Mouse (Mus musculus) layer of hippocampus, adult 18-20 months (tissue): ENCODE data around the gene Fezf2. TPM values are rescaled to one million over a fixed set of nuclear protein-coding genes. Genes with fewer than 3 reads are reported as not detected.

Experiments
- DNase-seq, 2 experiments: peaks; one replicate each; pipeline ENCODE4 v3.0.0; 2022; ENCODE audit warnings: low spot score in 2 of 2
- long read RNA-seq: library from polyadenylated mRNA; stranded (forward); transcript quantifications from one replicate; pipeline ENCODE4 v2.0.0, GENCODE M21; 2021
- total RNA-seq, 2 experiments: library from RNA; stranded (reverse); gene quantifications; 2 replicates each; pipeline ENCODE4 v1.2.3; 2021

Fezf2 gene
- 10 to 100 TPM; 47.7 to 55.3 TPM for total RNA-seq
- long read RNA-seq, transcript Fezf2-203 (4 exons, 2,429 nt): minor isoform, 13 of 44 reads
- long read RNA-seq, transcript Fezf2-201 (5 exons, 2,188 nt): major isoform, 24 of 44 reads
- long read RNA-seq, partial matches to known transcripts: 5 of 44 reads
- long read RNA-seq, other reads (novel, unspliced or antisense): 2 of 44 reads

DNA sequence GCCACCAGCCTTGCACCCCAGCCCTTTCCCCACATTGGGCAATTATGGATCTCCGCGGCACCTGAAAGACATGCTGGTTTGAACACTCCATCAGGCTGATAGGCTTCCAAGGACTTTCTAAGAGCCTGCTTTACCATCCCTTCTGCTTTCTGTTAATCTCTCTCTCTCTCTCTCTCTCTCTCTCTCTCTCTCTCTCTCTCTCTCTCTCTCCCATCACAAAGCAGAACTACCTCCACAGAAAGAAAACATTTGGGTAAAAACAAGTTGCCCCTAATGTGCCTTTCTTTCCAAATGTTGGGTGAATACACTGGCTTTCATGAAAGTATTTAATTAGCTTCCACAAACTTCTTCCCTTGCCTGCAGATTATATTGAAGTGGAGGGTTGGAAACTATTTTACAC, at the start of gene Fezf2:
Fezf2 (minus strand) TSS at position 101 of the 400 bp plus-strand sequence.
- DNase-seq: no peak

DNA sequence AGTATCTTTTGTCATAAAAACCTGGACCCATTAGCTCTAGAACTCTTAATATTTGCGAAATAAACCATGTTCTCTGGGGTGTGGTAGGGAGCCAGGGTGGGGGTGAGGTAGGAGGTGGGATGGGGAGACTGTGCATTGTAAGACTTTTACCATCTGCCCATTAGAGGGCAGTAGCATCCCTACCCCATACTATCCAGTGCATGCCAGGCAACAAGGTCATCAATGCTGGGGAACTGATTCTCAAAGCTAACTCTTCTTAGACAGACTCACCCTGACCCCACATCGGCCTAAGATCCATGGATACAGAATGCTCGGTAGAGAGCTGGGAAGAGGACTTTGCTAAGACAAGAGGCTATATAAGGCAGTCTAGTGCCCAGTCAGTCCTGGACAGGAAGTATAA, 49.6 kb upstream of the Fezf2 start:
- DNase-seq: no peak

DNA sequence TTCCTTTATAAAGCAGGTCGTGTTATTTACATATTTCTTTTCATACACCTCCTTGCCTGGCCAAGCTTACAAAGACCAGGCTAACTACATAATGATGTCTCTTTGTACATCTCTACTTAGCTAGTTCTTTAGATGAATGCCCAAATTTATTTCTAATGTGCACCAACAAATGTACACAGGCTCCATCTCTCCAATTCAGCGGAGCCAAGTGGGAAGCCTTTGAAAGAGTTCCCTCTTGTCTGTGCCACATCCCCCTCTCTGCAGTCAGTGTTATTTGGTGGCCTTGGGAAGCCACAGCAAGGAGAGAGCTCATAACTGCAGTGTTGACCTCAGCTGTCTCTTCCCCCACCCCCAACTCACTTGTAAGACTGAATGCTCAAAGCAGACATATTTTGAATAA, 46.3 kb upstream of the Fezf2 start:
- no peak for DNase-seq

DNA sequence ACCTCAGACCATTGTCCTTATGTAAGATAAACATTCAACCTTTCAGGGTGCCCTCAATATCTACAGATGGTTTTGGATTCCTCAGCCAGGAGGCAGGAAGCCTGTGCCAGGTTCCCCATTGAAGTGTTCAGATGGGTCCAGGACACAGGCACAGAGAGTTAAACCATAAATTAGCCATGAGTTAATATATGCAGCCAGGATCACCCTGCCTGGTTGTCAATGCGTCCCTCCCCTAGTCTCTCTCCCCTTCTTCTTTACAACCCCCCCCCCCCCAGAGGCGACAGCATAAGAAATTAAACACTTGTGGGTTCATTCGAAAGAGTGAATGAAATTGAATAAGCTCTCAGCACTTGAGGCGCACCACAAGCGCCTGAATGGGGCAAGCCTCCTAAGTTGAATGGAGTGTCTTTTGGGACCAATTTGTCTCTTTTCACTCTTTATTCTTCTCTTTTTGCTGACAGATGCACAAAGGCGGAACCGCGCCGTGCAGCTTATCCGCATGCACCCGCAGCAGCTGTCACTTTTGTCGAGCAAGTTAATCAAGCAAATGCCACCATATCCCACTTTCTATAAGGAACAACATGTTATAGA, 45.4 kb upstream of the Fezf2 start:
- peak; percentile 72 to 81 for DNase-seq

DNA sequence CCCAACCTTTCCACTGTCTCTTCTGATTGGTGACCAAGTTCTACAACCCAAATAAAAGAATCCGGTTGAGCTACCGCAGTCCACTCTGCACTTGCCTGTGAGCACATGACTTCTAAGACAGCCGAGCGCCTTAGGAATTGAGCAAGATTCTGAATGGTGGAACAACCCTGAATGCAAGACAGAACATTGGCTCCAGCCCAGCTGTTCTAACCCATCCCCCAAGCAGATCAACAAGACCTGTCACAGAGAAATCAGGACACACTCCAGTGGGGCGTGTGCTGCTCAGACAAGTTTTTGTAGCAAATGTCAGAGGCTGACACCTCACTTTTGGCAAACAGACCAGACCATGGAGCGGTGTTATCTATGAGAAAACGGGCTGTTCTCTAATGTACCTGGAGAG, 43.2 kb upstream of the Fezf2 start:
- no peak for DNase-seq

DNA sequence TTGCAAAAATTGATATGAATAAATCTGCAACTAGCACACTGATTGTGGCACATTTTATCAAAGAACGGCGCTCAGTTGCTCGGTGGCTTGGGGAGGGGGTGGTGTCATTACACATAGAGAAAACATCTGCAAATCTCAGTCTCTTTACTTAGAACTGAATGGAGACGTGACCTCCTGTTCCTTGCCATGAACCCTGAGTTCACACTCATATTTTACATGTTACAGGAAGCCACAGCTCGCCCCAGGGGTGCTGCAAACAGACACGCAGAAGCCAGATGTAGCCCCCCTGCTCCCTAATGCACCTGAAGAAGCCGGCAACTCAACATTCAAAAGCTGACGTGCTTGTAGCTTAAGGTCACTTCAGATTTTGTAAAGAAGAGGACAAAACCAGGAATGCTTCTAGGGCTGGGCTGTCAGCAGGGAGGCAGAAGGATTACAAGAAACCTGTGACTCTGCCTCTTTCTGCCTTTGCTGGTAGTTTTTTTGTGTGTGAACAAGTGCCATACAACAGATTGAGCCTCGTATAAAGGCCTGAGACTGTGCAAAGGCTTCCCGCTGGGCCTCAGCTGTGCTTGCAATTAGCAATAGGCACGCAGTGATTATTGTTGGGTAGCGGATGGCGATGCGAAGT, 40.9 kb upstream of the Fezf2 start:
- no peak for DNase-seq

DNA sequence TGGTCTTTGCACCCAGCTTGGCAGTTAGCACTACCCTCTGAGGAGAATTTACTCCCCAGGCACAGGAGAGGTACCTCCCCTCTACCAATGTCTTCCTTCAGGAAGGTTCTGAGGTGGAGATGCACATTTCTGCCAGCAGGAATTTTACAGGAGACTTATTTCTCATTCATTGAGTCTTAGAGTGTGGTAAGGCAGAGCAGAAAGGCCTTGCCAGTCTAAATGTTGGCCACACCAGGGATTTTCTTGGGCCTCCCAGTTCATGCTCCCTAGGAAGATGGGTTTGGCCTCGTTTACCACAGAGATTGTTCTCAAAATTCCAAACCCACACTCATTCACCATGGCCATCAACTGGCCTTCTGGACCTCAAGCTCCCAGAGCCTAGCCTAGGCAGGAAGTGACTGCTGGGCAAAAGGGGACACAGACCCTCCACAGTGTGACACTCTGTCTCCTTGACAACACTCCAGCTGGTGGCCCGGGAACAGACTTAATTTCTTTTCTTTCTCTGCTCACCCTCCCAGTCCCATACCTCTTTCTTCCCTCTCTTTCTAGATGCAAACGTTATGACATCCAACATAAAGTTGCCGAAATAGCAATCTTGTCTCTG, 40.3 kb upstream of the Fezf2 start:
- no peak for DNase-seq

DNA sequence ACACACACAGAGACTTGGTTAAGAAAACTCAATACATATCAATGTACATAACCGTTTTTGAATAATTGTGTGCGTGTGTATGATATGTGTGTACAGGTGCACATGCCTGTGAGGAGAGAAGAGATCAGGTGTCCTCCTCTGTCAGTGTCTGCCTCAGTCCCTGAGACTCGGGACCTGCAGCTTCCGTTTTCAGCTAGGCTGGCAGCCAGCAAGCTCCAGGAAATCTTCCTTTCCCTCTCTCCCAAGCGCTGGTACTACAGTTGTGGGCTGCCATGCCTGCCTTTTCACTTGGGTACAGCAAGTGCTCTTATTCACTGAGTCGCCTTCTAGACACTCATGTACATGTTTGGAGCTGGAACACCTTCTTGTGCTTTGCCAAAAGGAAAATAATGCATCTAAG, 39.2 kb upstream of the Fezf2 start:
- no peak for DNase-seq

DNA sequence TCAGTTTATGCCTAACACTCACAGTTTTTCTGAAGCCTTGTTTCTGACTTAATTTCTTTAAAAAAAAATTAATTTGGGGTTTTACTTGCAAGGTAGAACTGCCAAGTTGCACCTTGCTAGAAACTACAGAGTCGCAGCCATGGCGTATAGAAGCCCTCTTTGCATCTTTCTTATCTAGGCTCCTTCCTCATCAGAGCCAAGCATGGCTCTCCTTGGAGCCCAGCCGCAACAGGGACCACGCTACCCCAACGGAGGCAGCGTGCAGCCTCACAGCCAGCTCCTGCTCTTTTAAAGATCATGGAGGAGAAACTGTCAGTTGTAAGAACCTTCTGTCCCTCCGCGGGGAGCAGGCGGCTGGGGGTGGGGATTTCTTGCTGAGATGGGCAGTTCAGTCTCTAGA, 29.9 kb upstream of the Fezf2 start:
- DNase-seq: no peak

DNA sequence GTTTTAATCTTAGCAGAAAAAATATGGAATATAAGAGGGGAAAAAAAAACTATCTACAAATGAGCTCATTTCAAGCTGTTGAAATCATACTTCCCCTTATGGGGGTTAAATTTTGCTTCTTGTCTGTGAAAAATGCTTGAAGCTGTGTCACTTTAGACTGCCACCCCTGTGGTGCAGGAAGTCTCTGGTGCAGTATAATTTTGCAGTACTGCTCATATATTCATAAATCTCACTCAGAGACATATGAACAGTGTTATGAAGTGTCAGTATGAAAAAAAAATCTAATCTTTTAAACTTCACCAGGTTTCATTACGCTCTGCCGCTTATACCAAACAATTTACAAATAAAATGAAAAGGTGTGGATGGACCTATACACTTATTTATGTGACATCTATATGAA, 29.3 kb upstream of the Fezf2 start:
- no peak for DNase-seq

DNA sequence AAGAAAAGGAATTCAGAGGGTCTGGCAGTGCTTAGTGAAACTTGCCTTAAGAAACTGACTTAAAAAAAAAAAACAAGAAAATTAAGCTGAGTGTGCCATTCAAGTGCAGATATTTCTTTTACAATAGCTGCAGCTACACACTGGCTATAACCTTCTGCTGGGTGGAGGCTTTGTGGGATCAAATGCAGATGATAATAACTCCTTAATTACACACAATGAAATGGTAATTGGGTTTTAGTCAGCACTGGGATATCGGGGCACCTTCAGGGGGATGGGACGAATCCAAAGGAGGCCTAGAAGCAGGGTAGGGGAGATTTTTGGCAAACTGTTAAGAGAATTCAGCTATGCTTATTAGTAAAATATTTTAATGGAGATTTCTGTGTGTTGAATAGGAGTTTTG, 27.5 kb upstream of the Fezf2 start:
- DNase-seq: no peak

DNA sequence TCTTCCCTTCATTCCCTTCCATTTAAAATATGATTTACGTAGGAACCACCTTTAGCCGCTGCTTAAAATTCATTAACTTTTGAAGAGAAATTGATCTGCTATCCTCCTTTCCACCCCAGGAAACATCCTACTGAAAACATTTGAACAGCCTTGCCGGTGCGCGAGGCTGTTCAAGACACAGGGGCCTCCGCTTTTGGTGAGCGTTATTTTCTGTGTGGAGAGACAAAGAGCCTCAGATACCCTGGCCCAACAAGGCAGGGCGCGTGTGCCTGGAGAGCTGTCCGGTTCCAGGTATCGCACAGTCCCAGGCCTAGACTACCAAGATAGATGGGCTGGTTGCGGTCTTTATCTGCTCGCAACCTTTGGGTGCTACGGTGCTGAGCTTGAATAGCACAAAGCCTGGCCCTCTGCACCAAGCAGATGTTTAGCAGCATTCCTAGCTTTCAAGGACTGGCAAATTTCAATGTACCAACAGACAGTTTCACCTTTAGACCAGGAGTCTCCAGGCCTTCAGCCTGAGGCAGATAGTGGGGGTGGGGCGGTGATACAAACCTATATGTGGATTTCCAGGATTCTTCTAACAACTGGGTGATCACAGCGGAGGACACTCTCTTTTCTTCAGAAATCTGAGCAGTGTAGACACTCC, 2.4 kb upstream of the Fezf2 start:
- no peak for DNase-seq

DNA sequence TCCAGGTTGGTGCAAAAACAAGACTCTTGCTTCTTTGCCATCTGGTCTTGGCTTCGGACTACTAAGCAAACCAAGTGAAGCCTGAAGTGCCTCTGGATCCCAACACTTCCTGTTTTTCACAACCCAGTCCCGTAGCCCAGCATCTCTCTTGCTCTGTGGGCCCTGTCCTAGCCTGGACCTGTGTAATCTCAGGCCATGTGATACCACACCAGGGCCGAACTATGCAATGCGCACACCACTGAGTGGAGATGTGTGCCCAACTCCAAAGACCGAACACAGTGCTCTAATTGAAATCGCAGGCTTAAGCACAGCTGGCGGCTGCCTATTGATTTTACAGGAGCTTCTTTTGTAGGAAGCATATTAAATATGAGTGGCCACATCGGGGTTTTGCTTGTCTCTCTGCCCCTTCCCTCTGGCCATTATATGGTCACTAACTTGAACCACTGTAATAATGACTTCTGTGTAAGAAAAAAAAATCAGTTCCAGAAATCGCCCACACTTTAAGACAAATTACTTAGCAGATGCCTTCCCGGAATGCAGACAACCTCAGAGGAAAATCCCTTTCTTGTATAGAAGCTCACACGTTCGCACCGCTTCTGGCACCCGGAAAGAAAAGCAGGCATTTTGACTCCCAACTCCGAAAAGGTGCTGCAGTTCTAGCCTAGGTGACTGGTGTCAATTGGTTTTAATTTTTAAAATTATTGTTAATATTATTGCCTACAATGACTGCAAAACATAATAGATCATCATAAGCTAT, 1.5 kb upstream of the Fezf2 start:
- DNase-seq: no peak

DNA sequence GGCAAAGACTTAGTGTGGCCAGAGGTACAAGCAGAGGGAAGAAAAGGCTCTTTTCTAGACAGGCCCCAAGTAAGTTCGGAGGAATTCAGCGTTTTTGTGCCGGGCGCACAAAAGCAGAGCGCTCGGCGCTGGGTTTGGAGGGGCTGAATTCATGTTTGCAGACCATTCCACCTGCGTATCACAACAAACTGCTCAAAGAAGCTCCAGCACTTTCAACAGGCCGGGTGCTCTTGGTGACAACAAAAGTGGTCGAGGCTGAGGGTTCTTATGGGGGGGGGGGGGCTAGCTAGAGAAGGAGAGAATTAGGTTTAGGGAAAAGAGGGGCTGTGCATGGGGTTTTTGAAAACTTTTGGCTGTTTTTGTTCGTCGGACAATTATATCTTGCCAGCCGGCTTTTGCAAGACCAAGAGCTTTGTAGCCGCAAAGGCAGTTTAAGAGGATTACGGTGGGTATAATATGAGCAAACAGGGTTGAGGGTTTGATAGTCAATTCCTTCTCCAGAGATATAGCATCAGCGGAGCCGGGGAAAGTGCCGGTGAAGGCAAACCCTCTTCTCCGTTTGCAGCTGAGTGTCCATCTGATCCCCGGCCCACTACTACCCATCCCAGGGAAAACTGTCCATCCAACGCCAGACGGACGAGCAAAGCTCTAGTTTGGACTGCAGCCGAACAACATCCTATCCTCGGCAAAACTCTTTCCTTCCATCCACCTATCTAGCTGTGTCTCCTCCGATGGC, 956 bp downstream of the Fezf2 start:
- DNase-seq: no peak

DNA sequence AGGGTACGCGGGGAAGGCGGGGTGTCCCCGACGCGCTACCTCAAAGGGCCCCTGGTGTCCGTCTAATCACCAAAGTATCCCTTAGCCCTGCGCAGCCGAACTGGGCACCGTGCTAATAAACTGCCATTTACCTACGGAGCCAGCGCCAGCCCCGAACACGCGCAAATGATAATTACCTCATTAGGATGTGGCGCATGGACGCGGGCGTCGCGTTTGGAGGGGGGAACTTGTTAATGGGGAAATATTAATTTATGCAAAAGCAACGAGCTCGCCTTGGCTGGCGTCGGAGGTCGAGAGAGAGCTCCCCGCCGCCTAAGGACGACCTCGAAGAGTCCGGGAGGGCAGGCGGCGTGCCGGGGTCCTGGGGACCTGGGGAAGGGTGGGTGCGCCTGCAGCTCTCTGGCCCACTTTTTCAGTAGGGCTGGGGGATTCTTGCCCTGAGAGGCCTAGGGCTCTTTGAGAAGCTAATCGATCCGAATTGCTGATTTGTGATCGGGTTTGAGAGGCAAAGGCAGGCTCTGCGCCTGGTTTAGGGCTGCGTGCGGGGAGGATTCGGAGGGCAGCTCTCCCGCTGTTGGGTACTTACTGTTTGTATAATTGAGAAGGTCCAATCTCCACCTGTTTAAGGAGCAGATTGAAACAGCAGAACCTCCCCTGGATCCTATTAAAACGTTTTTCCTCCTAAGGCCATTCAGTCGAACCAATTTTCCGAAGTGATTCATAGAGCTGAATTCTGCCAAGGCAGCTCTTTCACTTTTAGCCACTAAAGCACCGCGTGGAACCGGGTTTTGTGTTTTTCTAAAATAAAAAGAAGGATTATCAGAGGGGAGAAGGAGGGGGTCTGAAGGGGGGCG, 1.8 kb downstream of the Fezf2 start:
- peak in 1 of 2 experiments; percentile 46 for DNase-seq

DNA sequence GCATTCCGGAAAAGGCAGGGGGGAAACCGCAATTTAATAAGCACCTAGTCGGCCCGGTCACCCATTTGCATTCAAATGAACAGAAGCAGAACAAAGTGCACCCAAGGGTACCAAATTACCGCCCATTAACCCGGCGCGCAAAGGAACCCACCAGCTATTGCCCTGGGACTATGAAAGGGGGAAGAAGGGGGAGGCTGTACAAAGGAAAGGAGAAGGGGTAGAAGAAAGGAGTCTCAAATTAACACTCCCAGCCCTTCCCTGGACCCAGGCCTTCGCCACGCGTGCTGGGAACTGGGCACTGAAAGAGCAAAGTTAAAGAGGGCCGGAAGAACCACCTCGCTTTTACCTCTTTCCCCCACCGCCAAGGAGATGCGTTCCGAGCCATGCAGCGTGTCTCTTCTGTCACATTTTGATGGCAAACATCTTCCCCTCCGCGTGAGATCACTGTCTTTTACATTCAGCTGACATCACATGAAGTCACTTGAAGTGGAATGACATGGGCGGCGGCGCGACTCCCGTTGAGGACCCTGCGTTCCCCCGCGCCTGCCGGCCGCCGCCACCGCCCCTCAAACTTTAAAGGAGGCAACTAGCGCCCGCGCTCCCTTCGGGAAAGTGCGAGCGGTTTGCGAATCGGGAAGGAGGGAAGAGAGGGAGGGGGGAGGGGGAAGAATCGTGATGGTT, 2.6 kb downstream of the Fezf2 start:
- peak in 1 of 2 experiments; percentile 39 for DNase-seq

DNA sequence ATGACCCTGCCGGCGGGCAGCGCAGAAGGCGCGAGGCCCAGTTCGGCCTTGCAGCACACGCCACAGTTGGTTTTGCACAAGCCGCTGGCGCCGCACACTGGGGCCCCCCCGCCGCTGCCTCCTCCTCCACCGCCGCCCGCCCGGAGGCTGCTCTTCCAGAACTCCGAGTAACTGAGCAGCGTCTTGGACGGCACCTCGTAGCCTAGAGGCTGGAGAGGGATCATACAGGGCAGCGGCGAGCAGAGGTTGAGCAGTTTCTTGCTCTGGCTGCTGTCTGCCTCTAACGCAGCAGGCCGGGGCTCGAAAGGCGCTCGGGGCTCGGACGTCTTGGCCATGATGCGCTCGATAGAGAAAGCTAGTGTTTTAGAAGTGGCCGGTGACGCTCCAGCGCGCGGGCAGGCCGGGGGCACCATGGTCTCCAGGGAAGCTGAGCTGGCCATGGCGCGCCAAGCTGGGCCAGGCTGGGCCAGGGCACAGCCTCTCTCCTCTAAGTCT, 3.2 kb downstream of the Fezf2 start:
- DNase-seq: peak in 1 of 2 experiments; percentile 41

DNA sequence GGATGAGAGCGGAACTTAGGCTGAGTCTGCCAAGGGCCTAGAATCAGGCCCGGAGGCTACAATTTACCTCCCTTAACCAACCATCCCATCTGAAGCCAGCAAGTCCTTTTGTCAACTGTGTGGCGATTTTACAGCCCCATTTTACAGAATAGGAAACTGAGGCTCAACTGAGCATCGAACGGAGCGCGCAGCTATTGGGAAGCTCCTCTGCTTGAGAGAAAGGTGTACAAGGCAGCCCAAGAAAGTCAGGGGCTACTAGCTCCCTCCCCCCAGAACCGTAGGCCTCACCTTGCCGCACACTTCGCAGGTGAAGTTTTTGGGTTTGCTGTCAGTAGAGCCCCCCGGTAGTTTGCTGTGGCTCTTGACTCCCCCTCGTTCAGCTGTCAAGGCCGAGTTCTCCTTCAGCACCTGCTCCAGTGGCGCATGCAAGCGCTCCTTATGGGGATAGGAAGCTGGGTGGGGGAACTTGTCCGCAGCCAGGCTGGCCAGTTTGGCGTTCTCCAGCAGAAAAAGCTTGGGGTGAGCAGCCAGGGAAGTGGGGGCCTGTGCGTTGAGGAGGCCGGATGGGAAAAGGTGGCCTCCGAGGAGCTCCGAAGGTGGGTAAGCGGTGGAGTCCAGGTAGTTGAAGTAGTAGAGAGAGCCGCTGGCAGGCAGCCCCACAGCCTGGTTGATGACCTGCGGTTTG, 3.8 kb downstream of the Fezf2 start:
- DNase-seq: no peak
